Mouse (Mus musculus) frontal cortex, postnatal 36 days (tissue): ENCODE measurements around the gene Mrps26.
"Not testable (repeated sequence)": the region's sequence is repeated elsewhere in the genome, so short reads cannot be mapped to it uniquely, and the experiment has no call there.

Source experiments
- DNase-seq, 2 experiments: peaks; one replicate each; pipeline ENCODE4 v3.0.0; 2022; ENCODE audit warnings: low spot score in 2 of 2

The Mrps26 gene

DNA sequence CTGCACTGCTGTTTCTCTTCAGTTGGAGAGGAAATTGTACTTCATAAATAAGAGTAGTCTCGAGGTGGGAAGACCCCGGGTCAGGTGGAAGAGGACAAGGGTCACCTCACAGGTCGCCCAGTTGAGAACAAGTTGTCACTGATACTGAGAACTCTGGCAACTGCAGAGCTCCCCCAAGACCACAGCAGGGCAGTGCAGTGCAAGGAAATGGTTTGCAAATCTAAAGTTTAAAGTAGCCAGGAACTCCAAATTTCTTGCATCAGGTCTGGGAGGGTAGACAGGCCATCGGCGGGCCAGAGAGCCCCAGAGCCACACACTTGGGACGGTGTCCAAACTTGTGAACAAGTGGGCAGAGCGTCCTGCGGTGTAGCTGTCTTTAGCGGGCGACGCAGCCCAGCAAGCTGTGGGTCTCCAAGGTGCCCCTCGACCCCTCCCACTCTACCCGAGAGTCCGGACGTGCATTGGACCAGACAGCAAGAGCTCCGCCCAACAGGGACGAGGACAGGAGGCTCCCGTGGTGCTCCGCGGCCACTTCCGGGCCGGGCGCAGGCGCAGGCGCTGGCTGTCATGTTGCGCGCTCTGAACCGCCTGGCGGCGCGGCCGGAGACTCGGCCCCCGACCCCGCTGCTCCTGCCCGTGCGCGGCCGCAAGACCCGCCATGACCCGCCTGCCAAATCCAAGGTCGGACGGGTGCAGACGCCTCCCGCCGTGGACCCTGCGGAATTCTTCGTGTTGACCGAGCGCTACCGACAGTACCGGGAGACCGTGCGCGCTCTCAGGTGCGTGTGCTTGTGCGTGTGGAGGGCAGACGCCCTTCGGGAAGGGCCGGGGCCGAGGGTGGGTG lies at the start of gene Mrps26:
TSS of gene Mrps26 (plus strand) at position 531 of the 844 bp plus-strand sequence.
- peak; percentile 93 to 94 for DNase-seq

- no peak for DNase-seq
Observed at GRCm38 (mm10) chr2:130513907-130514306, 49.6 kb upstream of the Mrps26 start.

GRCm38 (mm10) chr2:130515791-130516190 lies 47.8 kb upstream of the Mrps26 start:
- DNase-seq = no peak

- DNase-seq = no peak
Observed at GRCm38 (mm10) chr2:130521927-130522326, 41.6 kb upstream of the Mrps26 start.

DNA sequence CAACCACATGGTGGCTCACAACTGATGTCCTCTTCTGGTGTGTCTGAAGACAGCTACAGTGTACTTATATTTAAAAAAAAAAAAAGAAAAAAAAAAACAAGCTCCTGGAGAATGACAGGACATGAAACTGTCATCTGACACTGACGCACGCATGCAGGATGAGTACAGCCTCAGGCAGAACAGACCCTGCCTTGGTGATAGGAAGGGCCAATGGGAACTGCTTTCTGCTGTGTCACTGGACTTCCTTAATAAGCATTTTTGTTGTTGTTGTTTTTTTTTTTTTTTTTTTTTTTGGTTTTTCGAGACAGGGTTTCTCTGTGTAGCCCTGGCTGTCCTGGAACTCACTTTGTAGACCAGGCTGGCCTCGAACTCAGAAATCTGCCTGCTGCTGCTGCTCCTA lies 38.1 kb upstream of the Mrps26 start:
- DNase-seq = not testable (repeated sequence)

GRCm38 (mm10) chr2:130528457-130528856 lies 35.1 kb upstream of the Mrps26 start:
- no peak for DNase-seq

- DNase-seq = no peak
Observed at GRCm38 (mm10) chr2:130529290-130529689, 34.3 kb upstream of the Mrps26 start.

DNA sequence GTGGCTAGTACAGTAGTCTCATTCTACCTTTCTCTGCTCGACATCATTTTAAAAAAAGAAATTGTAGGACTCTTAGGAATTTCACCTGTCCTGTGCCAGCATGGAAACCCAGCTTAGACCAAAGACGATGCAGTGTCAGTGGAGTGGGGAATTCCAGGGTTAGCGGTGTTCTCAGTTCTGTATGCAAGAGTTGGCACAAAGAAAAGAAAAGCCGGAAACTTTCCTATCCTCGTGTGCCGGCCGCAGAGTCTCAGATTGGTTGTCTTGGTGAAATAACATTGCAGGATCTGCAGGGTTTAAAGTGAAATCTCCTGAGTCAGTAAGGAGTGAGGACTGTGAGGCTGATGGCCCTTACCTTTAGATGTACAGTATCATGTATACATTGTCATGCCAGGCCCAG lies 33.6 kb upstream of the Mrps26 start:
- DNase-seq = no peak

DNA sequence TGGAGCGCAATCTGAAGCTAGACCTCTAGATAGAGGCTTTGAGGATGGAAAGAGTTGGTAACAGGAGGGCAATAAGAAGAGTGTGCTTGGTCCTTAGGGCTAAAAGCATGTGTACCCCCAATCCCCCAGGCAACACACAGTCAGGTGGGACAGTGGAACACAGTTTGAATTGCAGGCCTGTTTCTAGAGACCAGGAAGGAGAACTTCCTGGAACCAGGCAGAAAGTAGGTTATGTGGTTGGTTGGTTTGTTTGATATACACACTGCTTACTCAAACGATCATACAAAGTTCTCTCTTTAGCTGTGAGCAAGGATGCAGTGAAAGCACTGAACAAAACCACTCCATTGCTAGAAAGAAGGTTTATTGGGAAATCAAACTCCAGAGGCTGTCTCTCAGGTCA lies 31.3 kb upstream of the Mrps26 start:
- DNase-seq = no peak

- no peak for DNase-seq
Observed at GRCm38 (mm10) chr2:130535017-130535416, 28.5 kb upstream of the Mrps26 start.

GRCm38 (mm10) chr2:130536890-130537289 lies 26.7 kb upstream of the Mrps26 start:
- DNase-seq = no peak

GRCm38 (mm10) chr2:130538876-130539546 lies 24.5 kb upstream of the Mrps26 start:
- DNase-seq = no peak

- DNase-seq = no peak
Observed at GRCm38 (mm10) chr2:130540266-130540665, 23.3 kb upstream of the Mrps26 start.

DNA sequence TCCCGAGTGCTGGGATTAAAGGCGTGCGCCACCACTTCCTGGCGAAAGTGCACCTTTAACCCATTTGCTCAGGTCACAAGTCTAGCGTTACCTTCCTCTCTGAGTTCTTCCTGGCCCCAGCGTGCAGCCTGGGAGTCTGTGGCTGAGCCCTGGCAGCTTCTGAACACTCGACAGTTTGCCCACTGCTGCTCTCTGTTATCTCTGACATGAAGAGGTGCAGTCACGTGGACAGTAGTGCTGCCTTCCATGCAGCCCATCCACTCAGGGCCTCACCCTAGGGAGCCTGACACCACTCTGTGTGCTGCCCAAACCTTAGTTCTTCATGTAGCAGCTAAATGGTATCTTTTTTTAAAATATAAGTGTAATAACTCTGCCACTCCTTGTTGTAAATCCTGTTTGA lies 16.6 kb upstream of the Mrps26 start:
- no peak for DNase-seq

DNA sequence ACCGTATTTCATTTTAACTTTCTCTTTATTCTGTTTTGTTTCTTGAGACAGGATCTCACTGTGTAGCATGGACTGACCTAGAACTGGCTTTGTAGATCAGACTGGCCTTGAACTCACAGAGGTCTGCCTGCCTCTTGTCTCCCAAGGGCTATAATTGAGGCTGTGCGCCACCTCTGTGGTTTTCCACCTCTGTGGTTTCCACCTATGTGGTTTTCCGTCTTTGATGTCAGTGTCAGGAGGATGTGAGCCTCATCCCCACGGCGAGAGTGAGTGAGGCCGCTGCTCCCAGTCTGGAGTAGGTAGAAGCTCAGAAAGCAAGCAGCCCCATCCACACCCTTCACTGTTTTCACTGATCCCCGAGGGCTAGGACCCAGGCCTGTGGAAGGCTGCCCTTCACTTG lies 8.7 kb upstream of the Mrps26 start:
- DNase-seq = no peak

DNA sequence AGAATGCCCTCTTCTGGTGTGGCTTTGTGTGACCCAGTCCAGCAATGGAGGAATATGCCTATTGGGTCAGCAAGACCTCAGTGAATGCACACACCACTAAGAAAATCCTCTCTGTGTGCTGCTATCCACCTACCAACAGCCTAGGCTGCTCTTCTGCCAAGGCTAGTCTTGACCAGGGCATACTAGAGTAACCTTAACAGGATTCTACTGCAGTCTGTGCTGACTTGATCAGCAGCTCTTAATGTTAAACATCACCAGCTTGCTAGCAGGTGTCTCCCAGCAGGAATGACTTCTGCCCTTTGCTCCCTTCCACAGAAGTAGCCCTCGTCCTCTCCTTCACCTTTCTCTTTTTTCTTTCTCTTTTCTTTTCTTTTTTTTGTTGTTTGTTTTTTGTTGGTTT lies 7.2 kb upstream of the Mrps26 start:
- no peak for DNase-seq

DNA sequence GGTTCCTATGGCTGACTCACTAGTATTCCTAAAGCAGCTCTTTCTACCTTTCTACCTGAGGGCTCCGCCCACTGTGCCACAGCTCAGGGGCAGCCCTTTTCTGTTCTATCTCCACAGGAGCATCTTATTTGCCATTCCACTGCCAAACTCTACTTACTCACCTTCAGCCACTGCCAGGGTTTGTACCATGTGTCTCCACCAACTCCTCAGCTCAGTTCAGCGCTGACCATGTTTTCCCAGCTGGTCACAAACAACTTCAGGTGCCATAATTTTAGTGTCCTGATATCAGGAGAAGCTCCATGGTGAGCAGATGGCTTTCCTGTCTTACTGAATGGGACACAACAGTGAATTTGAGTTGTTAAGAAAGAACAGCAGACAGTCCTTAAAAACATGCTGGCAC lies 6.1 kb upstream of the Mrps26 start:
- no peak for DNase-seq

DNA sequence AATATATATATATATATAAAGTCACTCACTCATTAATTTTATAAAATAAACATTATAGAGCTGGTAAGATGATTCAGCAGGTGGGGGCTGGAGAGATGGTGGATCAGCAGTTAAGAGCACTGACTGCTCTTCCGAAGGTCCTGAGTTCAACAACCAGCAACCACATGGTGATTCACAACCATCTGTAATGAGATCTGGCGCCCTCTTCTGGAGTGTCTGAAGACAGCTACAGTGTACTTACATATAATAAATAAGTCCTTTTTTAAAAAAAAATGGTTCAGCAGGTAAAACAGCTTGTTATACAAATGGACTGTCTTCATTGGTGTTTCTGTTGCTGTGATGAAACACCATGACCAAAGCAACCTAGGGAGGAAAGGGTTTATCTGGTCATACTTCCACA lies 5.5 kb upstream of the Mrps26 start:
- DNase-seq = no peak

DNA sequence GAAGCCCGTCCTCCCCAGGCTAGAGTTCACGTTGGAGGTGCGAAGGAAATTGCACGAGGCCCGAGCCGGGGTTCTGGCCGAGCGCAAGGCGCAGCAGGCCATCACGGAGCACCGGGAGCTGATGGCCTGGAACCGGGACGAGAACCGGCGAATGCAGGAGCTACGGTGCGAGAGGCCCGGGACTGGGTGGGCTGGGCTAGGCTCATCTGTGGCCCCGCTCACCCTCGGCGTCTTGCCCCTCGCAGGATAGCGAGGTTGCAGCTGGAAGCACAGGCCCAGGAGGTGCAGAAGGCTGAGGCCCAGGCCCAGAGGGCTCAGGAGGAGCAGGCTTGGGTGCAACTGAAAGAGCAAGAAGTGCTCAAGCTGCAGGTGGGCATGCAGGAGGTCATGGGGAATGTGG lies 521 bp downstream of the Mrps26 start:
- no peak for DNase-seq

DNA sequence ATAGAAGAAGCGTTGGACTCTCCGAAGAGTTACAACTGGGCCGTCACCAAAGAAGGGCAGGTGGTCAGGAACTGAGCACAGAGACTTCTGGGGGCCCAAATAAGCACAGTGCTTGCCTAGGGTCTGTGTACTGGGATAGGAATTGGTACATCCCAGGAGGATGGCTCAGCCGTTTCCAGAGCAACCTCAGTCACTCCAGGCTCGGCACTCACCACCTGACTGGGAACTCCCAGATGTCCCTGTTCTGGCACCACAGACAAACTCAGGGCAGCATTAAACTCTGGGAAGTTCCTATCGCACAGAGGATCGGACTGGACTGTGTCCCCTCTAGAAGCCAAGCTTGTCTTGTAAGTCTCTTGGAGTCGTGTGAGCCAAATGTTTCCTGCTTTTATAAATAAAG lies 1.4 kb downstream of the Mrps26 start:
- DNase-seq = no peak

- DNase-seq = no peak
Observed at GRCm38 (mm10) chr2:130568921-130569320, 5.4 kb downstream of the Mrps26 start.

DNA sequence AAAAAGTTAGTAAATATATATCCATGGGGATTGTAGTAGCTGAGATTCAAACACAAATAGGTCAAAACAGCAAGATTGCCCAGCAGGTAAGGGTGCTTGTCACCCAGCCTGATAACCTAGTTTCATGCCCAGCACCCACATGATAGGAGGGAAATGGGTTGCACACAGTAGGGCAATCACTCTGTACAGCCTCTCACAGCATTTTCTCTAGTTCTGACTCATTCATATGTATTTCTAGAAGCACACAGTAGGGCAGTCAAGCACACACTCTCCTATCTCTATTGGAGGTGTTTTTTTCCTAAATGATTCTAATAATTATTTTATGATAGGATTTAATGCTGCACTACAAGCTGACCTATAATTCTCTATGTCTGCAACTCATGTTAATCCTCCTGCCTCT lies 6.4 kb downstream of the Mrps26 start:
- no peak for DNase-seq

DNA sequence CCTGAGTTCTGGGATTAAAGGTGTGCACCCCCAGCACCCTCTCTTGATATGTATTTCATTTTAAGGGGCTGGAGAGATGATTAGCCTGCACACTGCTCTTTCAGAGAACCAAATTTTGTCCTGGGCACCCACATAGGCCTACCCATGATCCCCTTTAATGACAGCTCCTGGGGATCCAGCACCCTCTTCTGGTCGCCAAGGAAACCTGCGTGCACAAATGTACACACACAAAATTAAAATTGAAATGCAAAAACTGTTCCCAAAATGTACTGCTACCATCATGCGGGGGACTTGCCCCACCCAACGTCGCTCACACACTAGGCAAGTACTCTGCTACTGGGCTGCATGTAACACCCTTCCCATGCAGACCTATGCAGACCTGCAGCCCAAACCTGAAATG lies 11.4 kb downstream of the Mrps26 start:
- no peak for DNase-seq
